Mouse (Mus musculus): Measurements from ENCODE around the gene Ntsr2. TPM values are rescaled to one million over a fixed set of nuclear protein-coding genes. Genes with fewer than 3 reads are reported as not detected.
A peak's percentile ranks its signal among the peaks of the same experiment; 100 is the strongest.

Gene Ntsr2
- polyA plus RNA-seq, 1 experiment from 2014 or later = 1.6 TPM

DNA sequence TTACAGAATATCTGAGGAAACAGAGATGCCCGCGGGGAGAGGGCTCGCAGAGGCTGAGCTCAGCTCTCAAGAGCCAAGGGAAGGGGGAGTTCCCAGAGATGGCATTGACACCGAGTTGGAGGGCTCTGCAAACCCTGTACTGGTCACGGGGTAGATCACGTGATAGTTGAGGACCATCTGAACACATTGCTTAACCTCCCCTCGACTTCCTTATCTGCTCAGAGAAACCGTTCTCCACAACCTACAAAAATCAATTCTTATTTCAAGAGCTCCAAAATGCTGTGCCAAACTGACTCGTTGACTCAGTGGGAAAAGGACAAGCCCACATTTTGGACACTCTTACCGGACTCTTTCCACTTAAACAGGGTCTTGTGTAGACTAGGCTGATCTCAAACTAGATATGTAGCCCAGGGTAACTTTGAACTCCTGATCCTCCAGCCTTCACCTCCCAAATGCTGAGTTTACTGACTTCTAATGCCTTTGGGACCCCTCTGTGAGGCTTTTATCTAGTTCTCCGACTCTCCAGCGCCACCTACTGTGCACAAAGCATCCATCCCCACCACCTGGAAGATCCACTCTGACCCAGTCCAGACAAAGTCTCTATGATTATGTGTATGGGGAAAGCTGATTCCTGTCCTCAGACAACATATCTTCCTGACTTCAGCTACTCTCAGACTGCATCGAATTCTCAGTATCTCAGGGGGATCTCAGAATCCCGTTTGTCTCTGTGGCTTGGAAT lies 18.9 kb upstream of the Ntsr2 start:
- no peaks in the 10 kb centered on the region for H3K4me1 ChIP-seq
- no peak overlapping the region for H3K27ac ChIP-seq (replicated peaks)
- no peak overlapping the region for H3K4me3 ChIP-seq
- H3K36me3 ChIP-seq = no peaks in the 10 kb centered on the region
- H3K4me2 ChIP-seq (replicated peaks) = no peak overlapping the region
- H3K27me3 ChIP-seq = no peaks in the 10 kb centered on the region
- no peak overlapping the region for H3K9ac ChIP-seq (replicated peaks)
- no peaks in the 10 kb centered on the region for H3K9me3 ChIP-seq
- 59% methylated on average over 14 of the region's 14 CpGs for WGBS
- ATAC-seq (replicated peaks) = 0 out of 2 replicates have a peak, but pooled peaks have one; percentile 41

DNA sequence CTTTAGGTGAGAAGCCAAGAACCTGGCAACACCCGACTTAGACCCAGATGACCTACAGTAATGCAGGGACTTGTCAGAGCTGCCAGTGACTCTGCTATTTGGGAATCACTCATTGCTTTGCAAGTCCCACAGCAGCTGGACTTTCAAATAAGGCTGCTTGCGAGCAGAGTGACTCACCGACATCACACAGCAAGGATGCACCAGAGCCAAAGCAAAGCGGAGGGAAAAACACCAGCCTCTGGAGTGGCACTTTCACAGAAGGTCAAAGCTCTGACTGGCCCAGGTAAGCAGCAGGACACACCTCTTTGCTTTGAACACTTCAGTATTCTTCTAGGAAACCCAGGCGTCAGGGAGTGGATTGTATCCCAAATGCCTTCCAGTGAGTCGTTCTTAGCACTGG lies 17.4 kb upstream of the Ntsr2 start:
- H3K36me3 ChIP-seq = no peaks in the 10 kb centered on the region
- H3K4me3 ChIP-seq = no peak overlapping the region
- H3K9ac ChIP-seq (replicated peaks) = no peak overlapping the region
- ATAC-seq (replicated peaks) = no peak
- WGBS = 83% methylated on average over 6 of the region's 6 CpGs
- no peaks in the 10 kb centered on the region for H3K9me3 ChIP-seq
- no peaks in the 10 kb centered on the region for H3K4me1 ChIP-seq
- no peak overlapping the region for H3K27ac ChIP-seq (replicated peaks)
- H3K4me2 ChIP-seq (replicated peaks) = no peak overlapping the region
- no peaks in the 10 kb centered on the region for H3K27me3 ChIP-seq

DNA sequence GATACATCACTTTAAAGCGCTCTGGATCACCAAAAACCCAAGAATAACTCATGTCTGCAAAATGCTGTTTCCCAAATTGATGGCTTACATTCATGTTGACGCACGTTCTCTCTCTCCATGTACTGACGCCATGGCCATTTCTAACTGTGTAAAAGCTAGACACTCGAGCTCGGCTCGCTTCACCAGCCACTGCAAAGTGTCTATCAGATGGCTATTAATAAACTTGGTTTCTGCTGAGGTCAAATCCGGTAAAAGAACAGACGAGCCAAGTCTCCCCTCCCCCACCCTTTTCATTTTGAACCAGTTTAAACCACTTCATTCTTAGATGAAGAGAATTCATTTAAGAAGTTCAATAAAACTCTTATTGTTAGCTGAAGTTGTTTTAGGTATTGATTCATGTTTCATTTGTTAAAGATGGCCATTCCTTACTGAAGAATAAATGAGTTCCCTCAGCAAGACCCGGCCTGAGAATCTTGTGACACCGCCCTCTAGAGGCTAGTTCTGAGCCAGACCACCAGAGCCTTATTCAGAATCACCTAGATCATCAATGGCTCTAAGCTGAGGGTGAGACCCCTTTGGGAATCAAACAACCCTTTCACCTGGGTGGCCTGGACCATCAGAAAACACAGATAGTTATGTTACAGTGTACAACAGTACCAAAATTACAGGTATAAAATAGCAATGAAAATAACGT lies 14.0 kb upstream of the Ntsr2 start:
- no peak for ATAC-seq (replicated peaks)
- H3K27me3 ChIP-seq = no peaks in the 10 kb centered on the region
- no peak overlapping the region for H3K27ac ChIP-seq (replicated peaks)
- H3K4me3 ChIP-seq = no peak overlapping the region
- H3K9ac ChIP-seq (replicated peaks) = no peak overlapping the region
- WGBS = 72% methylated on average over 12 of the region's 12 CpGs
- no peak overlapping the region for H3K4me2 ChIP-seq (replicated peaks)
- no peaks in the 10 kb centered on the region for H3K9me3 ChIP-seq
- no peaks in the 10 kb centered on the region for H3K36me3 ChIP-seq
- H3K4me1 ChIP-seq = peaks cover 10% of the 10 kb centered on the region

GRCm38 (mm10) chr12:16640075-16640474 lies 13.1 kb upstream of the Ntsr2 start:
- H3K27ac ChIP-seq (replicated peaks) = no peak overlapping the region
- no peak overlapping the region for H3K4me3 ChIP-seq
- no peak overlapping the region for H3K9ac ChIP-seq (replicated peaks)
- H3K27me3 ChIP-seq = no peaks in the 10 kb centered on the region
- H3K4me2 ChIP-seq (replicated peaks) = no peak overlapping the region
- peaks cover 11% of the 10 kb centered on the region for H3K4me1 ChIP-seq
- no peaks in the 10 kb centered on the region for H3K9me3 ChIP-seq
- WGBS = 95% methylated on average over 6 of the region's 6 CpGs
- H3K36me3 ChIP-seq = no peaks in the 10 kb centered on the region
- no peak for ATAC-seq (replicated peaks)

DNA sequence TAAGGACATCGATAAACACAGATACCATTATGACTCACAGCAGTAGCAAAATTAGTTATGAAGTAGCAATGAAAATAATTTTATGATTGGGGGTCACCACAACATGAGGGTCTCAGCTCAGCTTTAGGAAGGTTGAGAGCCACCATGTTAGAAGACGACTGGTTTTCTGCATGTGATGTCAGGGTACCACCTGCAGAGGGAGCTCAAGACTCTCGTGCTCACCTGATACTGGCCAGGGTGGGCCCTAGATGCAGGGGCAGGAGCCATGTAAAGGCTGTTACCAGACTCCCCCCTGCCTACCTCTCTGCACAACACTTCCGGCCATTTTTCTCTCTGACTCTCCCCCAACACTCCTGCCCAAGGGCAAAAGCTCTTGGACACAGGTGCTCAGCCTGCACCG lies 11.2 kb upstream of the Ntsr2 start:
- no peak overlapping the region for H3K4me2 ChIP-seq (replicated peaks)
- H3K4me3 ChIP-seq = no peak overlapping the region
- H3K27ac ChIP-seq (replicated peaks) = no peak overlapping the region
- no peak overlapping the region for H3K9ac ChIP-seq (replicated peaks)
- no peaks in the 10 kb centered on the region for H3K27me3 ChIP-seq
- 66% methylated on average over 5 of the region's 5 CpGs for WGBS
- H3K9me3 ChIP-seq = no peaks in the 10 kb centered on the region
- no peak for ATAC-seq (replicated peaks)
- H3K36me3 ChIP-seq = no peaks in the 10 kb centered on the region
- peaks cover 11% of the 10 kb centered on the region for H3K4me1 ChIP-seq

GRCm38 (mm10) chr12:16643508-16644345 lies 9.5 kb upstream of the Ntsr2 start:
- Histone ChIP-seq H3K4me1 (peaks cover 11% of the 10 kb centered on the region), H3K9me3 (no peaks in the 10 kb centered on the region), H3K4me2 (replicated peaks) (no peak overlapping the region), H3K9ac (replicated peaks) (no peak overlapping the region), H3K4me3 (no peak overlapping the region), H3K27ac (replicated peaks) (peak overlapping the region; percentile 63), H3K36me3 (no peaks in the 10 kb centered on the region), H3K27me3 (no peaks in the 10 kb centered on the region)
- 26% methylated on average over 12 of the region's 12 CpGs for WGBS
- peak; percentile 88 for ATAC-seq (replicated peaks)

DNA sequence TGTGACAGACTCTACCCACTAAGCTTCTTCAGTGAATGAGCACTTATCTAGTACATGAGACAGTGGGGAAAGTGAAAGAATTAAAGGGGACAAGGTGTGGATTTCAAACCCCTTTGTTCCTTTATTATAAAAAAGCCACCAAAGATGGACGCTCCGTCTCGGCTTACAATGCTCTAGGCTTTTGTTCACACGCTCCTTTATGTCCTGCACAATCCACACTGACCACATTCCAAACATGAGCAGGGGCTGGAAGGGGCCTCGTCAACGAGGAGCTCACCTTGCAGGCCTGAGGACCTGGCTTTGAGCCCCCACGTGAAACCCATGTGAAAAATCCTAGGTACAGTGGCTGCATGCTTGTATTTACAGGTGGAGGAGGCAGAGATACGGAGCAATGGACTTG lies 8.5 kb upstream of the Ntsr2 start:
- H3K4me1 ChIP-seq = peaks cover 11% of the 10 kb centered on the region
- 30% methylated on average over 8 of the region's 8 CpGs for WGBS
- H3K9me3 ChIP-seq = no peaks in the 10 kb centered on the region
- H3K27ac ChIP-seq (replicated peaks) = no peak overlapping the region
- no peak overlapping the region for H3K9ac ChIP-seq (replicated peaks)
- H3K36me3 ChIP-seq = no peaks in the 10 kb centered on the region
- H3K27me3 ChIP-seq = no peaks in the 10 kb centered on the region
- no peak overlapping the region for H3K4me3 ChIP-seq
- ATAC-seq (replicated peaks) = no peak
- H3K4me2 ChIP-seq (replicated peaks) = no peak overlapping the region

GRCm38 (mm10) chr12:16646780-16647409 lies 6.3 kb upstream of the Ntsr2 start:
- Histone ChIP-seq H3K4me2 (replicated peaks) (no peak overlapping the region), H3K9ac (replicated peaks) (no peak overlapping the region), H3K36me3 (no peaks in the 10 kb centered on the region), H3K27me3 (0 out of 2 replicates have a peak, but pooled peaks cover 5% of the 10 kb centered on the region), H3K27ac (replicated peaks) (no peak overlapping the region), H3K4me1 (peaks cover 11% of the 10 kb centered on the region), H3K4me3 (no peak overlapping the region), H3K9me3 (no peaks in the 10 kb centered on the region)
- no peak for ATAC-seq (replicated peaks)
- WGBS = 55% methylated on average over 9 of the region's 9 CpGs

- Histone ChIP-seq H3K4me1 (peaks cover 12% of the 10 kb centered on the region), H3K9me3 (no peaks in the 10 kb centered on the region), H3K36me3 (no peaks in the 10 kb centered on the region), H3K27me3 (0 out of 2 replicates have a peak, but pooled peaks cover 17% of the 10 kb centered on the region), H3K9ac (replicated peaks) (no peak overlapping the region), H3K4me2 (replicated peaks) (no peak overlapping the region), H3K4me3 (no peak overlapping the region), H3K27ac (replicated peaks) (no peak overlapping the region)
- no peak for ATAC-seq (replicated peaks)
- 92% methylated on average over 6 of the region's 6 CpGs for WGBS
These were observed 4.9 kb upstream of the Ntsr2 start for GRCm38 (mm10) chr12:16648273-16648672.

- H3K4me1 ChIP-seq = peaks cover 8% of the 10 kb centered on the region
- H3K9me3 ChIP-seq = no peaks in the 10 kb centered on the region
- WGBS = 76% methylated on average over 6 of the region's 6 CpGs
- no peaks in the 10 kb centered on the region for H3K36me3 ChIP-seq
- no peak overlapping the region for H3K27ac ChIP-seq (replicated peaks)
- ATAC-seq (replicated peaks) = no peak
- H3K9ac ChIP-seq (replicated peaks) = no peak overlapping the region
- peaks cover 26% of the 10 kb centered on the region; the same call in 1 of the 2 replicates for H3K27me3 ChIP-seq
- H3K4me3 ChIP-seq = no peak overlapping the region
- H3K4me2 ChIP-seq (replicated peaks) = no peak overlapping the region
These were observed 3.4 kb upstream of the Ntsr2 start for GRCm38 (mm10) chr12:16649819-16650218.

GRCm38 (mm10) chr12:16655604-16656003 lies 2.4 kb downstream of the Ntsr2 start:
- H3K4me1 ChIP-seq = peaks cover 8% of the 10 kb centered on the region
- ATAC-seq (replicated peaks) = no peak
- no peak overlapping the region for H3K27ac ChIP-seq (replicated peaks)
- peaks cover 32% of the 10 kb centered on the region for H3K27me3 ChIP-seq
- no peaks in the 10 kb centered on the region for H3K36me3 ChIP-seq
- H3K9me3 ChIP-seq = no peaks in the 10 kb centered on the region
- no peak overlapping the region for H3K4me2 ChIP-seq (replicated peaks)
- no peak overlapping the region for H3K4me3 ChIP-seq
- no peak overlapping the region for H3K9ac ChIP-seq (replicated peaks)
- WGBS = 72% methylated on average over 4 of the region's 4 CpGs

Measured in forebrain, embryonic 15.5 days (tissue).